Mouse (Mus musculus): ENCODE results near the gene Spns3. TPM values are rescaled to one million over a fixed set of nuclear protein-coding genes. Genes with fewer than 3 reads are reported as not detected.
A peak's percentile ranks its signal among the peaks of the same experiment; 100 is the strongest.

Spns3 gene
- total RNA-seq, 2 experiments from 2014 or later = 20.5 to 27.3 TPM

GRCm38 (mm10) chr11:72488753-72489271, 61.5 kb downstream of the Spns3 start:
- peak; percentile 32 for ATAC-seq (replicated peaks; ENCODE audit: poor library complexity)

DNA sequence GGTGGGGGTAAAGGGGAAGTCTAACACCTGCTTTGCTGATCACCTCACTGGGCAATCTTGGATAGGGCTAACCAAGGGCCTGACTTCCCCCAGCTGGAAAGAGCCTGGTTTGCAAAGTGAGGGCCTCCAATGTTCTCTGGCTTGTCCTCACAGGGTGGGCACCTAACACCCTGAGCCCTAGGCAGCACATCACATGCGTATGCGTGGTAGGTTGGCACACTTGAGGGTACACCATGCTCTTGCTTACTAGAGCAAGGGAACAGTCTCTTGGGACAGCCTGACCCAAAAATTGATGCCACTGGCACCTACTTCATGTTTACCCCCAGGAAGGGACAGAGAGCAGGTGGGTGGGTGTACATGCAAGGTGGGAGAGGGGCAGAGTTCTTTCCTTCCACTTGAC, 62.6 kb downstream of the Spns3 start:
- no peak for ATAC-seq (replicated peaks; ENCODE audit: poor library complexity)

GRCm38 (mm10) chr11:72487171-72487570, 63.1 kb downstream of the Spns3 start:
- no peak for ATAC-seq (replicated peaks; ENCODE audit: poor library complexity)

DNA sequence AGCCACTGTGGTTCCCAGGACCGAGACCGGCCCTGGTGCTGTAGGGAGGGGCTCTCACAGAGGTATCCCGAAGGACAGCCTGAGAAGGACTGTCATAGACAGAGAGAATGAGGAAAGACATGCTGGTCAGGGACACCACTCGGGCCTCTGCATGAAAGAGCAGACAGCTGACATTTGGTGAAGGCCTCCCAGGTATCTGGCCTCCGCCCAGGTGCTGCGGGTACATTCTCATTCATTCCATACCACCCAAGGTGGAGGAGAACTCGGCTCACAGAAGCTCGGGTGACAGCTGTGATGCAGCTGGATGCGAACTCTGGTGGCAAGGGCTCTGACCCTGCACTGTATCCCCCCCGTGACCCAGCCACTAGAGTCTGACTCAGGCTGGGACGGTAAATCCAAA, 64.3 kb downstream of the Spns3 start:
- ATAC-seq (replicated peaks; ENCODE audit: poor library complexity) = no peak

DNA sequence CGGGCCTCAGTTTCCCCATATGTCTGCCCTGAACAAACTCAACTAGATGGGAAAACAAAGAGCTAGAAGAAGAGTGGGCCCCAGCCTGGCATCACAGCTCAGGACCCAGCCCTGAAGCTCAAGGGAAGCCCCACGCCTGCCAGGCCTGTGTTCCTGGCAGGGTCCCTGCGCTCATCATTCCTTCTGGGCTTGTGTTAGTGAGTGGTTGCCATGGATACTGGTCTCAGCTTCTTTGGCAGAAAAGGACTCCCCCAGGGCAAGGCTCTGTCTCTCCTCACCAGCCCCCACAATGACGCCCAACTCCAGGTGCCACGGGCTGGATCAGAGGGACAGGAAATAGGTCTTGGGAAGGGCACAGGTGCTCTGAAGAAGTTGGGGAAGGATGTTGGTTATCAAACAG, 65.1 kb downstream of the Spns3 start:
- ATAC-seq (replicated peaks; ENCODE audit: poor library complexity) = no peak

DNA sequence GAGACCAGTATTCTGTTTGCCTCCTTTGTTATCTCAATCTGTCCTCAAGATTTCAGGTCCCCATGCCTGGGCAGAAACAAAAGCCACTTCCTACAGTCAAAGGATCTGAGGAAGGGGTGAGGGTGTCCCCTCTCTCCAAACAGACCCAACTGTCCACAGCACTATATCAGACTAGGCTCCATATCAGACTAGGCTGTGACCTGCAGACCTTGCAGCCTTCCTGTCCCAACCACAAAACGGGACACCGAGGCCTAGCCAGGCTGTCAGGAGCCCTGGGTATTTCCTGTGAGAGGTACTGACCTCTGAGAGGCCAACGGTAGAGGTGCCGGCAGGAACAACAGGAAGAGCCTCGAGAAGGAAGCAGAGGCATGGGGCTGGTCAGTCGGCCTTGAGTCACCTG, 65.8 kb downstream of the Spns3 start:
- peak; percentile 36 for ATAC-seq (replicated peaks; ENCODE audit: poor library complexity)

DNA sequence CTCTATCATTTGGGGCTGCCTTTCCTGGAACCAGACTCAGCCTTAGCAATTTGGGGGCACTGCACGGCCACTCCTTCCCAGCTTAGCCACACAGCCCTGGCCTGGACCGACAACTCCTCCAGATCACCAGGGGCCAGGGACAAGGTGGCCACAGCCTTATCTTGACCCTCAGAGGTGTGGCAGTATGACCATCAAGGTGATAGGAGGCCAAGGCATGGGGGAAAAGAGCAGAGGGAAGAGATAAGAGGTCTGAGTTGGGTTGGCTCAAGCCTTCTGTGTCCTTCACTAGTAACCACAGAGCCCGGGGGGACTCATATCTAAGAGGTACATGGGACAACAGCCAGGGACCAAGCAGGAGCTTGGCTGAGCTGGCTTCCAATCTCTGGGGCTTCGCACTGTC, 68.4 kb downstream of the Spns3 start:
- ATAC-seq (replicated peaks; ENCODE audit: poor library complexity) = peak; percentile 27

- ATAC-seq (replicated peaks; ENCODE audit: poor library complexity) = no peak
These were observed 69.0 kb downstream of the Spns3 start for GRCm38 (mm10) chr11:72481313-72481712.

DNA sequence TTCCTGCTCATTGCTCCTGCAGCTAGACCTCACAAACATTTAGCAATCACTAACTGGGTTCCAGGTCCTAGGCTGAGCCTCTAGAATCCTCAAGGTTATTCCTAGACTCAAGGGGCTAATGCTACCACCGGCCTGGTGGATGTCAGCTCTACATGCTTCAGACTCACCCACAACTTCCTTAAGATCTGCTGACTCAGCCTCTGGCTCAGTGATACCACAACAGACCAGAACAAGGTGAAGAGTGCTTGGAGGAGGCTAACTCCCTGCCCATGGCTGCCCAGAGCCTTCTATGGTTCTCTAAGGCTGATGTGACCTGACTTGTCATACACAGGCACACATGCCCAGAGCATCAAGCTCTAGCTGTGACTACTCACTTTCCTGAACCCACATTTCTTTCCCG, 70.8 kb downstream of the Spns3 start:
- ATAC-seq (replicated peaks; ENCODE audit: poor library complexity) = peak; percentile 18; the same call in 1 of the 2 replicates

DNA sequence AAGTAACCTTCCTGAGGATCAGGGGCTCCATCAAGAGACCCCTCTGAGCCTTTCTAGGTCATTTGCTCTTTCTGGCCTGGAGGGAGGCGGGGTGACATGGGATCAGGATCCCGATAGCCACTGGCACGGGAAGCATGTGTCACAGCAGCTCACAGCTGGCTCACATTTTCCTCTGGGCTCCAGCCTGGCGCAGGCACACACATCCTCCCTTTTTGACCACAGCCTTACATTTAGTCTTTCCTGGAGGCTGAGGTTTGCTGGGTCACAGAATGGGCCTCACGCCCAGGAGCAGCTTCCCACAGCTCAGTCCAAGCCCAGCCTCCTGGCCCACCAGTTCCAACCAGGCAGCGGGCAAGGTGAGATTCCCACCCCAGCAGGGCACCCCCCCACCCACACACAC, 72.1 kb downstream of the Spns3 start:
- no peak for ATAC-seq (replicated peaks; ENCODE audit: poor library complexity)

- ATAC-seq (replicated peaks; ENCODE audit: poor library complexity) = no peak
These were observed 72.7 kb downstream of the Spns3 start for GRCm38 (mm10) chr11:72477653-72478052.

DNA sequence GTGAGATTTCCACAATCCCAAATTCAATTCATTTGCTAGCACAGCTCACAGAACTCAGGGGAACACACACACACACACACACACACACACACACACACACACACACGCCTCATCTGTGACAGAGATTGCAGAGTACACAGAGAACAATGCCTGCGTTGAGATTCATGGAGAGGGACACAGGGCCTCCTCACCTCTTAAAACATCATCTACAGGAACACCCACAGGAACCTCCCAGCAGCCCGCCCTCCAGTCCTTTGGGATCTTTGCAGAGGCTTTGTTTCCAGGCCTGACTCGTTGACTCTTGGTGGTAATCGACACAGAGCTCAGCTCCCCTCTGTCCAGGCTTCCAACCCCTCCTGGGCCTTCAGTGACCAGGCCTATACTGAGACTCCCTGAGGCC, 73.1 kb downstream of the Spns3 start:
- ATAC-seq (replicated peaks; ENCODE audit: poor library complexity) = no peak

DNA sequence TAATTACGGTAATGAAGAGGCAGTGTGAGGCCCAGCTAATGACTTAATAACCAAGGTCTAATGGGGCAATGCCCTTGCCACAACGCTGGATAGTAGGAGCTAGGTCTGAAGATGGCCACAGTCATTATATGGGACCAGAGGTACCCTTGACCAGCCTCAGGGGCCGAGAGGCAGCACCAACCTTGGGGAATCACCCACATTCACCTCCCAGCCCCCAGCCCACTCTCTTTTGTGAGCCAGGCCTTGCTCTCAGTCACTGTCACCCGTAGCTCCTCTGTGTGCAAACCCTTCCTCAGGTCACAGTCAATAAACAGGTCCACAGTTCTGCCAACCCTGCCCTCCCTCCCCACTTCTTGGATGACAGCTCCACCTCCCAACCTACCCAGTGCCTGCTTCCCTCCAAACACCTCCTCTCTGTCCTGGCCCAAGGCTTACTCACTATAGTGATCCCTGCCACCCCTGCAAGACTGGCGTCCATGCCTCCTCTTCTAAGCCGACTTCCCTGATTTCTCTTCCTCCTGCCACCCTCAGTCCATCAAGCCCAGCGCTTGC, 74.2 kb downstream of the Spns3 start:
- no peak for ATAC-seq (replicated peaks; ENCODE audit: poor library complexity)

DNA sequence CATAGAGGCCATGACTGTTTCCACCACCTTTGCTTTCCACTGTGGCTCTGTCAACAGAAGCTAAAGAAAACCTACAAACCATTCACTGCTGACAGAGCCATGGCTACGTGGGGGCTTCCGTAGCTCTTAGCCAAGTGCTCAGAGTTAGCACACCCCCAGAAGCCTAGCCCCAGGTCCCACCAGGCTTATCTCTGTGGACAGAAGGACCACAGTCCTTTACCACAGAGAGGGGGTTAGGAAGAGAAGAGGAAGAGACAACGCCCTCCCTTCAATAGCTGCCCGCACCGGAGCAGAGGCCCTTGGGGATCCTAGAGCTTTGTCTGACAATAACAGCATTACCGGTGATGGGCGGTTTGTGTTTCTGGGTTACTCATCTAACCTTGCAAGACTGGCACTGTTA, 74.9 kb downstream of the Spns3 start:
- ATAC-seq (replicated peaks; ENCODE audit: poor library complexity) = peak; percentile 82

DNA sequence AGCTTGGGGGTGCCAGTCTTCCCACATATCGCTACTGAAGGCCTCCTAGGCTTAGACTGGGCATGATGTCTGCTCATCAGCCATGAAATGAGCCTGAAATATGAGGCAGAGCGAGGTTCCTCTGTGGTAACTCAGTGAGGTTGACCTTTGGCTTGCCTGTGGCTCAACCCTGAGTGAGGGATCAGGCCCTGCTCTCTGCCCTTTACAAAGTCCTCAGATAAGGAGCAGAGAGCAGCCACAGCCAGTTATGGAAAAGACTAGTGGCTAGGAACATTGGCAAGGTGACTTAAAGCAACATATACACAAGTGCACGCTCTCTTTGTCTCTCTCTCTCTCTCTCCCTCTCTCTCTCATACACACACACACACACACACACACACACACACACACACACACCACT, 75.4 kb downstream of the Spns3 start:
- no peak for ATAC-seq (replicated peaks; ENCODE audit: poor library complexity)

DNA sequence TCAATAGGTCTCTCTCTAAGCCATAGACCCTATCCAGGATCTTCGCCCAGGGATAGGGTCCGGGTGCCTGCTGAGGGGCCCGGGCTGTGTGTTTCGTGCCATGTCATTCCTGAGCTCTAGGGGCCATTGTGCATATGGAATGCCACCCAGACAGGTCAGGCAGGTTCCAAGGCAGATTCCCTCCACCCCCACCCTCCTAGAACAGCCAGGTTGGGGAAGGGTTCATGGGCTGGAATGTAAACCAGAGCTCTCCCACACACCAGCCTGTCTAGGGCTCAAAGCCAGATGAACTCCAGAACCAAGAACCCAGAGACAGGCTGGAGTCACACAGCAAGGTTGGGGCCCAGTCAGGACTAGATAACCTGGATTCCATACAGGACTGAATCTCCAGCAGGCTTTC, 76.8 kb downstream of the Spns3 start:
- ATAC-seq (replicated peaks; ENCODE audit: poor library complexity) = no peak

DNA sequence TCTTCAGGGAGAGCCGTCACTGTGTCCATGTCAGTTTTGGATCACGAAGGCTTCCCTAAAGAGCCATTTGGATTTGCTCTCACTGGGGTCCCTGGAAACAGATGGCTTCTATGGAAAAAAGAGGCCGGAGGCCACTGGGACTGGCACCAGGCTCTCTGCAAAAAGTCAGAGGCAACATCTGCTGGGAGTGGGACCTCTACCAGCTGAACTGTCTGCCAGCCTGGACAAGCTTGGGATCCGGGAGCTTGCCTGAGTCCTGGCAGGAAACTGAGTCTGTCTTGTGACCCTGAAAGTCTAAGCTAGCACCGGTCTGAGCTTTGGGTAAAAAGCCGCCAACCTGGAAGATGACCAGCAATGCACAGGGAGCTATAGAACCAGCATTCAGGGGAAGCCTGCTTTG, 78.9 kb downstream of the Spns3 start:
- ATAC-seq (replicated peaks; ENCODE audit: poor library complexity) = no peak

DNA sequence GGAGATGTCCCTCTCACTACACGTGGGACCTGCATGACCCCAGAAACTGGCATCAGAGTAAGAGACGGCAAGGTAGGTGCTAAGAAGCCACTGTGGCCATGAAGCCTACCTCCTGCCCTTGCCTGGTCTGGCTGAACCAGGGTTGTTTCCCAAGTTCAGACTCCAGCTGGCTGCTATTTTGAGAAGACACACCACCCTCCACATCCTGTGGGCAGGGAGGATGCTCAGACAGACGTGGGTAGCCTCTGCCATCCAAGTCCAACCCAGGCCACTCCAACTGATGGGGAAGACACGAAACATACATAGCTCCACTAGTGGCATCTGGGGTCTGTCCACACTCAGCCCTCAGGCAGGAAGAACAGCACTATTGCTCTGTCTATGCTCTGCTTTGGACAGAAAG, 80.3 kb downstream of the Spns3 start:
- ATAC-seq (replicated peaks; ENCODE audit: poor library complexity) = no peak

- ATAC-seq (replicated peaks; ENCODE audit: poor library complexity) = peak; percentile 39
These were observed 81.1 kb downstream of the Spns3 start for GRCm38 (mm10) chr11:72469217-72469616.

GRCm38 (mm10) chr11:72468525-72468924, 81.8 kb downstream of the Spns3 start:
- ATAC-seq (replicated peaks; ENCODE audit: poor library complexity) = no peak

GRCm38 (mm10) chr11:72466694-72467507, 83.4 kb downstream of the Spns3 start:
- peak; percentile 67 for ATAC-seq (replicated peaks; ENCODE audit: poor library complexity)

- peak; percentile 45 for ATAC-seq (replicated peaks; ENCODE audit: poor library complexity)
These were observed 84.2 kb downstream of the Spns3 start for GRCm38 (mm10) chr11:72465978-72466693.

Data from megakaryocyte progenitor cell, adult 5-6 weeks (primary cell).